Mouse (Mus musculus) stomach, embryonic 14.5 days (tissue): ENCODE measurements around the gene Lpin2. TPM values are rescaled to one million over a fixed set of nuclear protein-coding genes. Genes with fewer than 3 reads are reported as not detected.

Source experiments
- ATAC-seq: fragments of 200-750 bp; cut with Nextera tagmentation; 2 replicates; pipeline ENCODE4 v1.8.0; 2017; ENCODE audit warnings: low read depth, moderate TSS enrichment; ENCODE audit not compliant: insufficient number of reproducible peaks, insufficient read depth, low FRiP score
- H3K27ac ChIP-seq: fragments of 300-500 bp; sonication (generic); 2 replicates; pipeline ENCODE4 v1.5.1; 2014; ENCODE audit warnings: mild to moderate bottlenecking, low read length, moderate library complexity, mixed read lengths
- H3K27me3 ChIP-seq: fragments of 300-500 bp; sonication (generic); 2 replicates; pipeline ENCODE4 v1.6.1; 2014; ENCODE audit warnings: low read length, control low read depth, mixed read lengths; ENCODE audit not compliant: control insufficient read depth, insufficient read depth
- H3K36me3 ChIP-seq: fragments of 300-500 bp; sonication (generic); 2 replicates; pipeline ENCODE4 v1.6.1; 2014; ENCODE audit warnings: mild to moderate bottlenecking, control low read depth, low read length, moderate library complexity, mixed read lengths; ENCODE audit not compliant: control insufficient read depth, insufficient read depth
- H3K4me1 ChIP-seq: fragments of 300-500 bp; sonication (generic); 2 replicates; pipeline ENCODE4 v1.6.1; 2014; ENCODE audit warnings: low read length, control low read depth, mixed read lengths; ENCODE audit not compliant: control insufficient read depth, insufficient read depth
- H3K4me2 ChIP-seq: fragments of 300-500 bp; sonication (generic); replicated peaks from 2 replicates; pipeline ENCODE4 v1.6.1; 2014; ENCODE audit warnings: low read depth, low read length, control low read depth
- H3K4me3 ChIP-seq: fragments of 300-500 bp; sonication (generic); 2 replicates; pipeline ENCODE4 v1.5.1; 2014; ENCODE audit warnings: low read depth, low read length, control low read depth
- H3K9ac ChIP-seq: fragments of 300-500 bp; sonication (generic); replicated peaks from 2 replicates; pipeline ENCODE4 v1.6.1; 2014; ENCODE audit warnings: low read depth, mild to moderate bottlenecking, control low read depth, low read length, moderate library complexity, mixed read lengths
- H3K9me3 ChIP-seq: fragments of 300-500 bp; sonication (generic); 2 replicates; pipeline ENCODE4 v1.6.1; 2016; ENCODE audit warnings: low read depth, low read length, control low read depth; ENCODE audit not compliant: control insufficient read depth
- WGBS: fragments of 180-500 bp; shearing (Covaris S2); extraction: QIAGEN DNeasy Blood & Tissue Kit; methylation state at CpG from one replicate; pipeline ENCODE4 v1.1.7; 2014; 5-methylcytosine and 5-hydroxymethylcytosine counted together
- polyA plus RNA-seq: library from polyadenylated mRNA; unstranded; fragments of >200 nt; fragmentation: Nextera tagmentation; extraction: Ambion mirVana; gene quantifications from 2 replicates; pipeline ENCODE4 v1.2.1, GENCODE M21; 2014

Gene Lpin2
- 37.5 and 38.6 TPM in 2 replicates for polyA plus RNA-seq

DNA sequence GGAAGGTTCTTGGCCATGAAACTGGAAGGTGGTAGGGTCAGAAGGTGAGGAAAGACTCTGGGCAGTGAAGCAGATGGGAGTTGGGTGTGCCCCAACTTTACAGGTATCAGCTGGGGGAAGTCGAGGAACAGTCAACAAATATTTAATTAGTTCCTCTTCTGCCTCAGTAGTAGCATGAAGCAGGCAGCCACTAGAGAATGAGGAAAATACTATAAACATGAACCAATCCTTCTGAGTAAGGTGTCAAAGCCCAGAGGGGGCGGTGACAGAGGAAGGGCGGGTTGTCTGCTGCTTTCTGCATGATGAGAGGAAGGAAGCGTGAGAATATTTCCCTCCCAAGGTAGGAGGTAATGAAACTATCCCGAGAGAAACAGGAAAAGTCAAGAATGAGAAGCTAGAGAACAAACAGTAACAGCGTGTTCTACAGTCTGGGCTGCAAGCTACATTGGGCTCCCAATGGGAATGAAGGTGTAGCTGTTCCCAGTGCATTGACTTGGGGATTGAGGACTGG lies at the start of gene Lpin2:
Gene Lpin2, plus strand, starts transcription at position 350 of the 511 bp plus-strand sequence.
- Histone ChIP-seq H3K4me3 (peak within 1 kb of the TSS; percentile 72), H3K27ac (peak within 1 kb of the TSS; percentile 87), H3K27me3 (no peaks in the 10 kb centered on the region), H3K9me3 (no peaks in the 10 kb centered on the region), H3K4me2 (peak within 1 kb of the TSS; percentile 88), H3K4me1 (peaks cover 22% of the 10 kb centered on the region; the same call in 1 of the 2 replicates), H3K9ac (peak within 1 kb of the TSS; percentile 94), H3K36me3 (no peaks in the 10 kb centered on the region)
- 18% methylated on average over 6 of the region's 6 CpGs for WGBS
- ATAC-seq = no peak

DNA sequence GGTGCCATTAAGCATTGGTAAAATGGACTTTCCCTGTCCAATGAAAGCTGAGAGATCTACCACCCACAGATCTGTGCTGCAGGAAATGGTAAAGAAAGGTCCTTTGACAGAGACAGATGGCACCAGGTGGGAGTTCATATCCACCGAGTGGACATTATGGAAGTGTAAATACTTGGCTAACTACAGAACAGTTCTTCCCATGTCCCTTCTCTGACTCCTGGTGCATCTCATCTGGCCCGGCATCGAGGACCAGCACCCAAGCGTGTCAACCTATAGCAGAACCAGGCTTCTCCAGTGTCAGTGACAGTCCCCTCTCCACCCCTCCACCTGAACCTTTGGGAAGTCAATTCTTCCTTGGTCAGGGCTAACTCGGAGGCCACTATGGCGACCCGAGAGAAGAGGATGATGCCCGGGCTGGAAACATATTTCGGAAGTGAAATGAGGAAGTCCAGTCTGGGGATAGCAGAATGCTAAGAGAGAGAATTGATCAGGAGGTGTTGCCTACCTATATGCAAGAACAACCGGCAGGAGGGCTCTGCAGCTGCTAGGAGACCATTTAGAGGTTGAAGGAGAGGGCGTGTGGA lies 49.4 kb upstream of the Lpin2 start:
- H3K9ac ChIP-seq = no peak overlapping the region
- no peak overlapping the region for H3K27ac ChIP-seq
- peaks cover 10% of the 10 kb centered on the region; the same call in 1 of the 2 replicates for H3K4me1 ChIP-seq
- ATAC-seq = no peak
- whole genome bisulfite sequencing = 80% methylated on average over 11 of the region's 11 CpGs
- H3K27me3 ChIP-seq = no peaks in the 10 kb centered on the region
- H3K36me3 ChIP-seq = no peaks in the 10 kb centered on the region
- no peak overlapping the region for H3K4me3 ChIP-seq
- no peak overlapping the region for H3K4me2 ChIP-seq
- no peaks in the 10 kb centered on the region for H3K9me3 ChIP-seq

DNA sequence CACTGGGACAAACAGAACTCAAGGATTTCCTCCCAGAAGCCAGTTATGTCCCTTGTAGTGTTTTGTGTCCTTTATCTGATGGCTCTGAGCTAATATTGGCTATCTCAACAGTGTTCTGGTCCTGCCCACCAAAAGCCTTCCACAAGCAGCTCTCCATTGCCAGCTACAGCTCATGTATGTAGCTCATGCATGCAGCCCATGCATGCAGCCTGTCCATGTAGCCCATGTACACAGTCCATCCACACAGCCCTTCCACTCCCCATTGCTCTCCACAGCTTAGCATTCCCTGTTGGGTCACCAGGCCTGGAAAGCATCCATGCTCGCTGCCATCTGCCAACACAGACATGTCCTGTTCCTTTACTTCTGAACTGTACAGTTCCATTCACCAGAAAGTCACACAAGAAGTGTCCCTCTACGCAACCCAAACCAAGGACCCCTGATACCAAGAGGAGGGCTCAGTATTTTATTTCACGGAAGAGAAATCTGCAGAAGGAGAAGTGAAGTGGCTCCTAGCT lies 47.9 kb upstream of the Lpin2 start:
- 93% methylated on average over 3 of the region's 3 CpGs for WGBS
- Histone ChIP-seq H3K4me3 (no peak overlapping the region), H3K9me3 (no peaks in the 10 kb centered on the region), H3K4me2 (no peak overlapping the region), H3K36me3 (no peaks in the 10 kb centered on the region), H3K4me1 (peaks cover 10% of the 10 kb centered on the region; the same call in 1 of the 2 replicates), H3K9ac (no peak overlapping the region), H3K27ac (no peak overlapping the region), H3K27me3 (no peaks in the 10 kb centered on the region)
- ATAC-seq = no peak

- Histone ChIP-seq H3K4me1 (peaks cover 7% of the 10 kb centered on the region; the same call in 1 of the 2 replicates), H3K27me3 (no peaks in the 10 kb centered on the region), H3K27ac (no peak overlapping the region), H3K4me3 (no peak overlapping the region), H3K4me2 (no peak overlapping the region), H3K36me3 (no peaks in the 10 kb centered on the region), H3K9ac (no peak overlapping the region), H3K9me3 (no peaks in the 10 kb centered on the region)
- no peak for ATAC-seq
- WGBS = 45% methylated on average over 5 of the region's 5 CpGs
These were observed 47.3 kb upstream of the Lpin2 start for GRCm38 (mm10) chr17:71135108-71135507.

DNA sequence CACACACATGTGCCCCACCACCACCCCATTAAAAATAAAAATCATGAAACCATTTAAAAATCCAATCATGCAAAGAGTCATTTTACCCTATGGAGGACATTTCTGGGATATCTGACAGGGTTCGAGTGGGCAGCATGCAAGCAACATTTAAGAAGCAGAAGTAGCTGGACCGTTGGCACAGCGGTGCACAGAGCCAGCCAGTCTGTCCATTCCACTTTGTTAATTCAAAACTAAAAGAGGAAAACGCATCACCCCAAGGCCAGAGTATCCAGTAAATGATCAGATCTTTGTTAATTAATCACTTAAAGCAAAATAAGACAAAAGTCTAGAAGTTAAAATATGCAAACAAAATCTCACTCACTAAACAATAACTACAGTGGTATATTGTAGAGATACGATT lies 46.5 kb upstream of the Lpin2 start:
- Histone ChIP-seq H3K36me3 (no peaks in the 10 kb centered on the region), H3K9ac (no peak overlapping the region), H3K27me3 (no peaks in the 10 kb centered on the region), H3K9me3 (no peaks in the 10 kb centered on the region), H3K4me3 (no peak overlapping the region), H3K27ac (no peak overlapping the region), H3K4me1 (no peaks in the 10 kb centered on the region), H3K4me2 (no peak overlapping the region)
- WGBS = 86% methylated on average over 5 of the region's 5 CpGs
- no peak for ATAC-seq

- Histone ChIP-seq H3K4me1 (no peaks in the 10 kb centered on the region), H3K4me2 (no peak overlapping the region), H3K36me3 (no peaks in the 10 kb centered on the region), H3K4me3 (no peak overlapping the region), H3K27ac (no peak overlapping the region), H3K9me3 (no peaks in the 10 kb centered on the region), H3K27me3 (no peaks in the 10 kb centered on the region), H3K9ac (no peak overlapping the region)
- ATAC-seq = no peak
- WGBS = 66% methylated on average over 16 of the region's 16 CpGs
These were observed 45.7 kb upstream of the Lpin2 start for GRCm38 (mm10) chr17:71136384-71137333.

- no peak overlapping the region for H3K4me2 ChIP-seq
- no peak for ATAC-seq
- no peaks in the 10 kb centered on the region for H3K36me3 ChIP-seq
- no peak overlapping the region for H3K4me3 ChIP-seq
- H3K27me3 ChIP-seq = no peaks in the 10 kb centered on the region
- no peak overlapping the region for H3K27ac ChIP-seq
- H3K4me1 ChIP-seq = no peaks in the 10 kb centered on the region
- H3K9me3 ChIP-seq = no peaks in the 10 kb centered on the region
- WGBS = 75% methylated on average over 2 of the region's 2 CpGs
- H3K9ac ChIP-seq = no peak overlapping the region
These were observed 45.0 kb upstream of the Lpin2 start for GRCm38 (mm10) chr17:71137334-71137721.

GRCm38 (mm10) chr17:71142068-71142467 lies 40.3 kb upstream of the Lpin2 start:
- Histone ChIP-seq H3K36me3 (no peaks in the 10 kb centered on the region), H3K27ac (no peak overlapping the region), H3K27me3 (no peaks in the 10 kb centered on the region), H3K9ac (no peak overlapping the region), H3K9me3 (no peaks in the 10 kb centered on the region), H3K4me1 (no peaks in the 10 kb centered on the region), H3K4me2 (no peak overlapping the region), H3K4me3 (no peak overlapping the region)
- no peak for ATAC-seq
- 80% methylated on average over 4 of the region's 4 CpGs for WGBS
